Mouse (Mus musculus): ENCODE measurements around the gene Lrp1.

Gene Lrp1

DNA sequence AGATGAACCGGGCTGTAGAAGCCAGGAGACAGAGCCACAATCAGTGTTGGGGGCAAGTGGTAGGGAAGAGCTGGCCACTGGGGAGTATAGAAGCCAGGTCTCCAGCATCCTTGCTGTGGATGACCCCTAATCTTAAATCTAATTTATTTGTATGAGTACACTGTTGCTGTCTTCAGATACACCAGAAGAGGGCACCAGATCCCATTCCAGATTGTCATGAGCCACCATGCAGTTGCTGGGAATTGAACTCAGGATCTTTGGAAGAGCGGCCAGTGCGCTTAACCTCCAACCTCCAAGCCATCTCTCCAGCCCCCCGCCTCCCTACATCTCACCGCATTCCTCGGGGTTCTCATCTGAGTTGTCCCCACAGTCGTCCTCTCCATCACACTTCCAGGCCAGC, 74.4 kb downstream of the Lrp1 start:
- DNase-seq, result no peak

DNA sequence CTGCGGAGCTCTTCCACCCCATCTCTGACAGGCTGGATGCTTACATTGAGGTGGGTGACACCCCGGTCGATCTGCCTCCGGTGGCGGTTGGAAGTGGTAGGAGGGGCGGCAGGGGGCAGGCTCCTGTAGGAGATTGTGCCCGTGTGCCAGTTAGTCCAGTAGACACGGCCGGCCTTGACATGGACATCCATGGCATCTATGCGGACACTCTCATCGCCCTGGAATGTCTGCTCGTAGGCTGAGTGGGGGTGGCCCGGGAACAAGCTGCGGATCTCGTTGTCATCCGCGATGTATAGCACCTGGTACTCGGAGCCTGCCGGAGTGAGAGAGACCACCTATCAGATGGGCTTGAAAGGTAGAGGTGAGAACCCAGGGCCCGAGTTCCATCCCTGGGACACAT, 76.6 kb downstream of the Lrp1 start:
- no peak for DNase-seq

DNA sequence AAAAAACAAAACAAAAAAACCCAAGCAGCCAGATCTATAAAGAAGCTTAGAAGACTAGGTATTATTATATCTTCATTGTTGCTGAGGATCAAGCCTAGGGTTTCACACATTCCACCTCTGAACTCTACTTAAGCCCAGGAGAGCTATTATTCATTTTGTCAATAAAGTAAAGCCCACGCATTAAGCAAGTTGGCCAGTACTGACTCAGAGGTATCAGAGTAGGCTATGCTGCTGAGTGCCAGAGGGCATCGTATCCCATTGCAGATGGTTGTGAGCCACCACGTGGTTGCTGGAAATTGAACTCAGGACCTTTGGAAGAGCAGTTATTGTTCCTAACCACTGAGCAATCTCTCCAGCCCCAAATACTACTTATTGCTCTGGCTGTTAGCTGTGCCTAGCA, 77.0 kb downstream of the Lrp1 start:
- no peak for DNase-seq

DNA sequence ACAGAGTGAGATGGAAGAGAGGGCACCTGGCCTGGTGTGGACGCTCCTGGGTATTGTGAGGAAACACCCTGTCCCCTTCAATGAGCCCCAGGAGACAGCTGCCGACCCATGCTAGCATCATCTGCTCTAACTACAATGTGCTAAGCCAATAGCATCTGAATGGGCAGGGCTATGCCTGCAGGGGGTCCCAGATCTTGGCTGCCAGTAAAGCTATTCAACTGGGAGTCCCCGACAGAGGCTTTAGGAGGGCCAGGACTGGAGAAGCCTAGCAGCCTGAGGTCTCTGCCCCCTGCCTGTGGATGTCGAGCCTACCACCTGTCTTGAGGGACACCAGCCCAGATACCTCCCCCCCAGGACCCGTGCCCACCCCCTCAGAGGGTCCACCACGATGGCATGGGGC, 78.2 kb downstream of the Lrp1 start:
- DNase-seq, result no peak

DNA sequence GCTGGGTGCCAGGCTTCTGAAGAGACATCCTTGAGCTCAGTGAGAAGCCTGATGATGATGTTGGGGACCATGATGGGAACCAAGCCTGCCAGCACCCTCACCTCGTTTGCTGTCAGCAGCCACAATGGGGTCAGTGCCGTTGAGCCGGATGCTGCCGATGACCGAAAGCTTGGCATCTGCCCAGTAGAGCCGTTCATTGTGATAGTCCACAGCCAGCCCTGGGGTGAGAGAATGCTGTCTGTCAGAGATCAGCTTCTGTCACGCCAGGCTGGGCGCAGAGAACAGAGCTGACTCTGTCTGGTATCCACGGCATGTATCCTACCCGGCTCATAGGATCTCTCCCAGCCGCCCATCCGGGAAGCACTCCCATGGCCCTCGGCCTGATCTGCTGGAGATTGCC, 78.9 kb downstream of the Lrp1 start:
- no peak for DNase-seq

DNA sequence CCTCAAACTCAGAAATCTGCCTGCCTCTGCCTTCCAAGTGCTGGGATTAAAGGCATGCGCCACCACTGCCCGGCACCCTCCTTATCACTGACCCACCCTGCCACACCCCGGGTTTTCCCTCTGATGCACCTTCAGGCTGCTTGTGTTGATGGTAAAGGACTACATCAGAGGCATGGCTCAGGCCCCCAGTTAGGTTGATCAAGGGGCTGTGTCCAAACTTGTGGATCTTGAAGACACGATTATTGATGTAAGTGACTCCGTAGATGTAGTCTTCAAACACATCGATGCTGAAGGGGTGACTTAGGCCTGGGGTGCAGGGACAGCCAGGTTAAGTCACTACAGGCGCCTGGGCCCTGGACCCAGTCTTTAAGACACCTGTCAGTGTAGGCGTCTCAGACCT, 79.4 kb downstream of the Lrp1 start:
- no peak for DNase-seq

DNA sequence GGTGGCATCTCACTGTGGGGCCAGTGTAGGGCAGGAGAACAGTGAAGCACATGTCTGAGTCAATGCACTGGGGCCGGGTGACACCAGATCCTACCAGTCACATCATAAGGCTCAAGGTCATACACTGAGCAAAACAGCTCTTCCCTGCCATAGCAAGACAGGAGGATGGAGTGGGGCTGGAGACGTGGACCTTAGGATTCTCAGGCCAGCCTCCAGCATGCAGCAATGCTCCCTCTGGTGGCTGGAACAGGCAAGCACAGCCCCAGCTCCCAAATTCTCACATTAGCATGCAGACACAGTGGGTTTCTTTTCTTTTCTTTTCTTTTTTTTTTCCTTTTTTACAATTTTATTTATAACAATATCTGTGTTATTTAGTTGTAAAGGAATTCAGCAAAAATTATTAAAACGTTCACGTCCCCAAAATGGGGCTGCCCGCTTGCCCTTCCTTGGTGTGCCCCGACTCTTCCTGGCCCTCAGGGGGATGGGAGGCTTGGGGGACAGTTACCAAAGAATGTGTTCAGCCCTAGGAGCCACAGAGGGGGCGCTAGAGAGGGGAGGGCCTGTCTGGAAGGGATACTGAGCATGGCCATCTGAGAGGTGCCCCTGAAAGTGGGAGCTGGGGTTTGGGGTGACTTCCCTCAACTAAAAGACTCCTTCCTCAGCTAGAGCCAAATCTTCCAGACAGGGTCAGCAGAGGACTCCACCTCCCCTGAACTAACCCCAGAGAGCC, 82.9 kb downstream of the Lrp1 start:
- no peak for DNase-seq

DNA sequence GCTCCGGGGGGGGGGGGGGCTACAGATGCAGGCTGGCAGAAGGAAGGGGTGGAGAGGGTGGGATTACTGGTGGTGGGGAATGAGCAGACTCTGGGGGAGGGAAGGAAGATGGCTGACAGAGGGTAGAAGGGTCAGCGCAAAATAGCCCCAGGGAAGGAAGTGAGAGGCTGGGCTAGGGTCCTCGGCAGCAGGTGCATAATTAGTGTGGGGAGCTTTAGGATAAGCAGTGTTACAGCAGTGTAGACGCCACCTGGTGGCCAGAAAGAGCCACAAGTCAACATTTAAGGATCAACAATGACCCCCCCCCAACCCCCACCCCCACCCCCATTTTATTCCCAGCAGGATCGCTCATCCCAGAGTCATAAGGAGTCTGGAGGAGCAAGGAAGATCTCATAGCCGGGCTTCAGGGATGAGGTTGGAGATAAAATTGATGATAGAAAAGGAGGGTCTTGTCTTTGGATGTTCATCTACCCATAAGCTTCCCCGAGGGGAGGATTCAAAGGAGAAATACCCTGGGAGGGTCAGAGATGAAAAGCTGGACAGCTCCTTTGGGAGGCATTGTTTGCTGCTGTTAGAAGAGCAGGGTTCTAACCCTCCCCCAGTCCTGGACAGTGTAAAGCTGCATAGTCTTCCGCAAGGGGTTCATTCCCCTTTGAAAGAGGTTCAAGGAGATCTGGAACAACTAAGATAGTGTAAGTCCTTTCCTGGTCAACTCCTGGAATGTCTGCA, 84.2 kb downstream of the Lrp1 start:
- DNase-seq, result no peak

DNA sequence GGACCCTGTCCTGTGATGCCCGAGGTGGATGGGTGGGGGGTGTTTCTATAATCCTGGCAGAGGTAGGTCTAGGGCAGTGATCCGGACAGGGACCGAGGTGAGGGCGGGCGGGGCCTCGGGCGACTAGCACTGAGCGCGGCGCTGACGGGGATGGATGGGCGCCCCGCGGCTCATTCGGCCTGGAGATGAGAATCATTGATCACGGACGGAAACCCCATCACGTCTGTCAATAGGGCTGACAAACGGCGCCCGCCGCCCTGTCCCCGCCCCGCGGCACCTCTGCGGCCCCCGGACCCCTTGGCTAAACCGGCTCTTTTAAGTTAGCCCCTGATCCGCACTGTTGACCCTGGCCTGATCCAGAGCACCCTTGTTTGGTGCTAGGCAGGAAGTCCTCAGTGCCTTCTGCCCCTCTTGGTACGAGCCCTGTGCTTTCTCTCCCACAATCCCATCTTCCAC, 86.0 kb downstream of the Lrp1 start:
- DNase-seq, result no peak

DNA sequence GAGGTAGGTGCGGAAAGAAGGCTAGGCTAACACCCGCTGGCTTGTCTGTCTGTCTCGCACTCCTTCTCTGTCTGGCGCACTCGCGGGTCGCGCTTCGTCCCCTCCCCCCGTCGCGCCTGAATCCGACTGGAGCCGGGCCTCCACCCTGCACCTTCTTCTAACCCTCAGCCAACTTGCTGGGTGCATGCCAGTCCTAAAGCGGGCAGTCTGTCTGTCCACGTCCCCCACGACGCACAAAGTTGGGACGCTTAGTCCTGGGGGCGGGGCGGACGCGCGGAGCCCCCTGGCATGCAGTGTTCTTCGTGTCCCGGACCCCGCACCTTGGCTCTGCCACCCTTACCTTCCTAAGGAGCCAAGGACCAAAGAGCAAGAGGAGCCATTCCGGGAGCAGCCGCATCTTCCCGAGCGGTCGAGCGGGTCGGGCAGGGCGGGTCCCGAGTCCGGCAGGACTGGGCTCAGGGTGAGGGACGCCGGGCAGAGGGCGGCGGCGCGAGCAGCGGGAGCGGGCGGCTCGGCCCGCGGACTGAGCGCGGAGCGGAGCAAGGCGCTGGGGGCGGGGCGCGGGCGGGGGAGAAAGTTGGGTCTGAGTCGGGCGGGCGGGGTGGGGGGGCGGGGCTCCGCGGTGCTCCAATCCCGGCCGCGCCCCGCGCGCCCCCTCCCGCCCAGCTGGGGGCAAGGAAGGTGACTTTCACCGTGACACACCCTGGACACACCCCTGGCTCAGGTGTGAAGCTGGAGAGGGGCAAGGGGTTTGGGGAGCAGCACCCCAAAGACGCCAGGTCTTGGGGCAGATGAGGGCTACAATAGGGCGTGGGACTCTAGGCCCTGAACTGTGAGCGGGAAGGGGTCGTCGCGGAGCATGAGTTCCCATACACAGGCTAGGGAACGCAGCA, 86.7 kb downstream of the Lrp1 start, which contains the start of gene Nxph4:
Gene Nxph4 (minus strand): TSS at position 524 of the 893 bp plus-strand sequence.
- DNase-seq, result no peak

DNA sequence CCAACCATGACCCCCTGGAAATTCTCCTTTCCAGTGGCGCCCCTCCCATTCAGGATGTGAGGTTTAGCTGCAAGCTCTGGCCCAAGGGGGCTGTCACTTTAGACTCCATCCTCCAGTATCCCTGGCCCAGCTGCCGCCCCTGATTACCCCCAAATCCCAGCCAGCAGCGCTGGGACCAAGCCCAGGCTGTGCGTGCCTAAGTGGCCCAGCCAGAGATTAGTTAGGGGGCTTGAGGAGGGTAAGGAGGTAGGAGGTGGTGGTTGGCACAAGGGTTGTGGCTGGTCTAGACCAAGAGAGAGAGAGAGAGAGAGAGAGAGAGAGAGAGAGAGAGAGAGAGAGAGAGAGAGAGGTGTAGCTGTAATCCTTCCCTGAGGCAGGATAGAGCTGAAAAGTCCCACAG, 89.4 kb downstream of the Lrp1 start:
- no peak for DNase-seq

DNA sequence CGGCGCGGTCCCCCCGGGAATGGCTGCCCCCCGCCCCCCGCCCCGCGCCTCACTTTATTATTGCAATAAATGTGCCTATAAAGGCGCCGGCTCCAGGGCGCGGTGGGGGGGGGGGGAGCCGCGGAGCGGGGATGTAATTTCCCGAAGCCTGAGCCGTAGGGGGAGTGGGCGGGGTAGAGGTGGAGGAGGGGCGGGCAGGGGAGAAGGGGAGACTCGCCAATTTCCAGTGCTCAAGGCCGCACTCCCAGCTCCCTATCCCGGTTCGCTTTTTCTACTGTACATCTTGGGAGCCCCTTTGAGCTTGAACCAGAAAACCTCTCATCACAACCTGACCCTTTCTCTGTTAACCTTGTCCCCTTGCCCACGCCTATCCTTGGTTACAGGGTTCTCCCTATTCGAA, 90.0 kb downstream of the Lrp1 start:
- DNase-seq, result no peak

DNA sequence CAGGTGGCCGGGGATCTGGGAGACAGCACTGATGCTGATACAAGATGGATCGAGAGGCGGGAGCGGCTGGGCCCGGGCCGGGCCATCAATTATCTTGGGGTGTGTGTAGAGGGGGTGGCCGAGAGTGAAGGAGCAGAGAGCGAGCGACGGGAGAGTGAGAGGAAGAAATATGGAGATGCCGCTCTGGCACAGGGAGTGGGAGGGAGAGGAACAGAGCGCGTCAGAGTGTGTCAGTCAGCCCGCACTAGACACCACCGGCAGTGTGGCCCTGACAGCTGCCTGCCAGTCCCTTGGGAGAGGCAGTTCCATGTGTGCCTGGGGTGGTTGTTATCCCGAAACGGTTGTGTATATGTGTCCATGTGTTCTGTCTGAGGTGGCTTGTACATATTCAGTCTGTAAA, 93.5 kb downstream of the Lrp1 start:
- no peak for DNase-seq

DNA sequence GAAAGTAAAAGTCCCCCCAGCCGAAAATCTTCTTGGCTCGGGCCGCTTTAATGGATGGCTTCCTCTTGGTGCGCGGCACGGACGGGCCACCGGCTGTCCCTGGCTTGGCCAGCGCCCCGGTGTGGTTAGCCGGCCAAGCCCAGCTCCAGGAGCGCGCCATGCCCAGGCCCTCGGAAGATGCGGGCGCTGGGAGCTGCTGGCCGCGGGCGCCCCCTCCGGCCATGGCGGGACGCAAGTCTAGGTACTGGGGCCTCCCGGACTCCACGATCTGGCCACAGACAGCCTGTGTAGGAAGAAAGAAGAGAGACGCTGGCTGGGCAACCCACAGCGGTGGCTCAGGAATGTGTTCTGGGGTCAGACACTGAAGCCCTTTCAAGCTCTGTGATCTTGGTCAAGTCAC, 94.3 kb downstream of the Lrp1 start:
- no peak for DNase-seq

DNA sequence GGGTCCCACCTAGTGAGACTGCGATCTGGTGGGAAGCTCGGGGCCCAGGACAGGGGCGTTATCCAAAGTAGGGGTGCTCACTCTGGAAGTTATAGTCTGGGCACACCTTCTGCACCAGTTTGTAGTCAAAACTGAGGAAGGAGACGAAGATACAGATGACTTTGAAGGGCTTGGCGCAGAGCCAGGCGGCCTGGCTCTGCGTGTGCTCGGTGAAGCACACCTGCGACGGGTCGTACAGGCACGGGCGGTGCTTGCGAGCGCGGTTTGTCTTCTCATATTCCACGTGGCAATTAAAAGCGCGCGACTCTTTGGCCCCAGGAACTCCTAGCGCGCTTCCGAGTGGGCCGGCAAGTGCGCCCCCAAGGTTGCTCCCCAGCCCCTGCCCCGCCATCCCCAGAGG, 94.9 kb downstream of the Lrp1 start:
- peak in 1 of 2 experiments; percentile 54 for DNase-seq

DNA sequence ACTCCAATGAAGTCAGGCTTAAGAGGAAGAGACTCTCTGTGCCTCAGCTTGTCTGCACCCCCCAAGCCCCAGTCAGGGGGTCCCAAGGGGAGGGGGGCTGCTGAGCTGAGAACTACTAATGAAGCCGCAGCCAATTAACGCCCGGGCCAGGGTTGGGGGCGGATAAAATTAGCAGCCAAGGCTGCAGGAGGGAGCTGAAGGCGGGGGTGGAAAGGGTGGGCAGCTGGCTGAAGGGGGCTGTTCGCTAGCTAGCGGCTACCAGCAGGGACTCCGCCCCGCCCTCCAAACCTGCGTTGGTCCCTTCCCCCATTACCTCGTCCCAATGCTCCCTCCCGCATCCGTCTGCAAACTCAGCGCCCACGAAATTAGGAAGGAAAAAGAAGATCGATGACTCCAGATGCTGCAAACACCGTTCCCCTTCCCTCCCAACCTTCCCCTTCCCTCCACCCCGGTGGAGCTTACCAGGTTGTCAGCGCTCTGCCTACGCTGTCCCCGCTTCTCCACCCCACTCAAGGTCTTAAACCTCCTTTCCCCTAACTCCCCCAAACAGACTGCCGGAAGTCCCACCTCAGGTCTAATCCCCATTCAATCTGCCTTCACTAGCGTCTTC, 96.2 kb downstream of the Lrp1 start:
- DNase-seq, result no peak

DNA sequence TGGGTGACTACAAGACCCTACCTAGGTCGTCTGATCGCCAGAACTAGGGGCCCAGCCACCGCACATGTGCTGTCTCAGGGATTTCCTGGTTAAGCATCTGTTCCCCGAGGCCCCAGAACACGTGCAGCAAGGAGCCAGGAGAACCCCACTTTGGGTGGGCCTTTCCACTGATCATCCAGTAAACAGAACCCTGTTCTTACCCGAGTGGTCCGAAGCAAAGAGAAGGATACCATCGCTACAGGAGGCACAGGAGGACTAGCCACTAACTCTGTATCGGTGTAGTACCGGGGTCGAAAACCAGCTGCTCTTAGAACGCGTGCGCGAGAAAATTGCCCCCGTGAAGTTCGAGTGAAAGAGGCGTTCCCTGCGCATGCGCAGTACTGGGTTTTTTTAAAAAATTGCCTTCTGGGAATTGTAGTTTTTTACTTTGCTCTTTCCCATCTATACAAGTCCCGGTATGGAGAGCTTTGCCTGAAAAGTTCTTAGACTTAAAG, 98.8 kb downstream of the Lrp1 start, which contains the start of gene Shmt2:
Gene Shmt2 (minus strand): TSS at position 357 of the 494 bp plus-strand sequence.
- peak; percentile 66 to 72 for DNase-seq

DNA sequence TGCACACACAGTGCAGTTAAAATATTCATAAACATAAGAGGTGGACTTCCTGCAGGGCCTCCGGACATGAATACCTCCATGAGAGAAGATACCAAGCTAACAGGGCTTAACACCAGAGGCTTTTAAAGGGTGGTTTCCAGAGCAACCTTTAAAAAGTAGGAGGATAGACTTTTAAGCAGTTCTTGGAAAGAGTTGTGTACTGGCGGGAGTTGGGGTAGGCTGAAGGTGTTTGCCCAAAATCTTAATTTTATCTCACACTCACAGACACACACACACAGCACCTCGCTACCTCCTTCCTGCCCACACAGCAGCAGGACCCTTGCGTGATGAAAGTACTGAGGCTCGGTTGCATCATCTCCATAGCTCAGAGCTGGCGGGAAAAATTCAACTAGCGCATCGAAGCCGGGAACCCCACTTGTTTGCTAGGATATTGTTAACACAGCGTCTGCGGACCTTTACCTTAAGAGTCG, 99.3 kb downstream of the Lrp1 start:
- DNase-seq, result no peak

DNA sequence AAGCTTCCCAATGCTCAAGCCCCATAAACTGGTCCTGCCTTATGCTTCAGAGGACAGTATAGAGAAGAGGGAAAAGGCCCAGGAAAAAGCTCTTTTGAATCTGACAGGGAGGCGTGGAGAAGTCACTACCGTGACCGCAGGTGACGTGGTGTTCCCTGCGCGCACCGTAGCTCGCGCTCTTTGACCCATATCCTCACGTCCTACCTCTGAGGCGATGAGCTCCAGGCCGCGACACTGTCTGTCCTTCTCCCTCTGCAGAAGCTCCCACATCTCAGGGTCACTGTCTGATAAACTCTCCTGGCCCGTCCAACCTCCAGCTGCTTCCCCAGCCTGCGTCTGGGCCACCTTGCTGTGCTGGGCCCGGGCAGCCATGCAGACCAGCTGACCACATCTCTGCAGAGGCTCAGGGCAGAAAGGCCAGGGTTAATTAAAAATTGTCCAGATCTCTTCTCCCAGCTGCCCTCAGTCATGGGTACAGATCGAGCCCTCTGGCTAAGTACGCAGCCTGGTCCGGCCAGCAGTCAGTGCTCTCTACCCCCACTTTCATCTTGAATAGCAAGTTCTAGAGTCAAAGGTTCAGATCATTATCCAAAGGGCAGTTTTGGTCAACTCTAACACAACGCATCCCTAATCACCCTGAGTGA, 100.1 kb downstream of the Lrp1 start:
- DNase-seq, result no peak

DNA sequence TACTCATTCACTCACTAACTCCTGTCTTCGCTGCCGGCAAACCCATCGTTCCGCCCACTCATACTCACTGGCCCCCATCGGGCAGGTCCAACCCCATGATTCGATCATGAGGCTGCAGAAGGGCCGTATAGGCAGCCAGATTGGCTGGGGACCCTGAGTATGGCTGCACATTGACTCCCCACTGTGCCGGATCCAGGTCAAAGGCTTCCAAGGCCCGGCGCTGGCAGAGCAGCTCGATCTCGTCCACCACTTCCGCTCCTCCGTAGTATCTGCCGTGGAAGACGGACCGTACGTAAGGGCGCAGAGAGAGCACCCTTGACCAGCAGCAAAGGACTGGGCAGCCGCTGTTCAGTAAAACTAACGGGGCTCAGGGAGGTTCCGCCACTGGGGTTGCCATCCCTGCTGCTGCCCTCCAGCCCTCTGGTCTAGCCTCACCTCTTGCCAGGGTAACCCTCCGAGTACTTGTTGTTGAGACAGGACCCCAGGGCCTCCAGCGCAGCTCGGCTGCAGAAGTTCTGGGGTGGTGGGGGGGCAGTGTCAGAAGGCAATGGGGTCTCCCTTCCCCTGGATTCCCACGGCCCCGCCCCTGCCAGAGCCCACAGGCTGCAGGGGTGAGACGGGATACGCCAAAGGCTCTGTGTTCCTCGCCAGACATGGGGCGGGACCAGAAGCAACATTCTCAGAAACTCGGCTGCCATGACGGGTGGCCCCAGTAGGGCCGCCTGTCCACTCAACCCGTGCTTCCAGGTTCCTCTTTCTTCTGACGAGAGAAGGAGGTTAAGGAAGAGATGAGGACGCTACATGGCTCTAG, 100.8 kb downstream of the Lrp1 start:
- no peak for DNase-seq
